In genomic region chr13:49016311-49016761, GRCm38 (mm10) we compare ENCODE assay signal across 7 mouse cellular contexts. TPM values are rescaled to one million over a fixed set of nuclear protein-coding genes. Genes with fewer than 3 reads are reported as not detected.
DNase-seq lines count a peak whose midpoint lies in the region; ATAC-seq and TF ChIP-seq lines count a peak whose summit lies in the region.

No protein-coding gene starts in this region.

- no peak for TF ChIP-seq EP300 in heart, adult 2 months (IDR thresholded peaks at IDR 0.05; ENCODE audit: insufficient read depth, low read depth, low read length)

- ATAC-seq in embryonic facial prominence, embryonic 12.5 days (ENCODE audit: insufficient number of reproducible peaks, insufficient read depth, low FRiP score, low TSS enrichment) = peak; percentile 79
- ATAC-seq in stomach, embryonic 14.5 days (ENCODE audit: insufficient number of reproducible peaks, insufficient read depth, low FRiP score, low read depth) = peak; percentile 72; the same call in 1 of the 2 replicates

- intact Hi-C loops in heart, adult 2 months (cut with DNase I) = no loop called here
- intact Hi-C loops in left cerebral cortex, postnatal 25 days (cut with DNase I) = loop anchor here (2.0 kb wide), 1 partner anchor 156 kb away; no protein-coding TSS in a partner anchor

- WGBS in embryonic facial prominence, embryonic 12.5 days = 2% methylated on average over 16 of the region's 16 CpGs
- 10% methylated on average over 16 of the region's 16 CpGs for WGBS in heart, adult 2 months
- WGBS in stomach, embryonic 14.5 days = 6% methylated on average over 16 of the region's 16 CpGs

- peak overlapping the region; percentile 52 for H3K4me2 ChIP-seq in embryonic facial prominence, embryonic 12.5 days (replicated peaks)
- H3K4me2 ChIP-seq in stomach, embryonic 14.5 days (replicated peaks; ENCODE audit: low read depth, low read length) = peak overlapping the region; percentile 41

- peak overlapping the region; percentile 23 for H3K4me3 ChIP-seq in embryonic facial prominence, embryonic 12.5 days
- peak overlapping the region; percentile 29; the same call in 1 of the 2 replicates for H3K4me3 ChIP-seq in heart, adult 2 months
- H3K4me3 ChIP-seq in stomach, embryonic 14.5 days (ENCODE audit: low read depth, low read length) = 0 out of 2 replicates have a peak overlapping the region, but pooled peaks have one; percentile 8

- 0 out of 2 replicates have a peak, but pooled peaks cover 3% of the 10 kb centered on the region for H3K9me3 ChIP-seq in embryonic facial prominence, embryonic 12.5 days
- peaks cover 3% of the 10 kb centered on the region; the same call in 1 of the 2 replicates for H3K9me3 ChIP-seq in stomach, embryonic 14.5 days (ENCODE audit: control insufficient read depth, low read depth, low read length)

- no peaks in the 10 kb centered on the region for H3K27me3 ChIP-seq in embryonic facial prominence, embryonic 12.5 days
- no peaks in the 10 kb centered on the region for H3K27me3 ChIP-seq in heart, adult 2 months (ENCODE audit: control insufficient read depth, insufficient read depth, low read length)
- no peaks in the 10 kb centered on the region for H3K27me3 ChIP-seq in stomach, embryonic 14.5 days (ENCODE audit: control insufficient read depth, insufficient read depth, low read length)

- H3K4me1 ChIP-seq in embryonic facial prominence, embryonic 12.5 days = peaks cover 4% of the 10 kb centered on the region; the same call in 1 of the 2 replicates
- H3K4me1 ChIP-seq in heart, adult 2 months (ENCODE audit: control insufficient read depth, insufficient read depth, low read length) = peaks cover 3% of the 10 kb centered on the region
- H3K4me1 ChIP-seq in stomach, embryonic 14.5 days (ENCODE audit: control insufficient read depth, insufficient read depth, low read length) = peaks cover 10% of the 10 kb centered on the region; the same call in 1 of the 2 replicates

- peak; percentile 79 for DNase-seq in brain, embryonic 18.5 days (ENCODE audit: low read depth, low spot score)
- peak; percentile 59 to 64 for DNase-seq in heart, adult 2 months
- DNase-seq in kidney, adult 18-20 months = peak; percentile 72
- peak; percentile 90 to 96 for DNase-seq in left cerebral cortex, postnatal 25 days (ENCODE audit: low spot score in 2 of 2)
- peak; percentile 73 for DNase-seq in mesoderm, embryonic 11.5 days (ENCODE audit: low read depth, low spot score)

- TF ChIP-seq CTCF in heart, adult 2 months (IDR thresholded peaks at IDR 0.05) = no peak

- H3K36me3 ChIP-seq in embryonic facial prominence, embryonic 12.5 days = no peaks in the 10 kb centered on the region
- H3K36me3 ChIP-seq in heart, adult 2 months (ENCODE audit: control insufficient read depth, insufficient read depth, low read length) = no peaks in the 10 kb centered on the region
- H3K36me3 ChIP-seq in stomach, embryonic 14.5 days (ENCODE audit: control insufficient read depth, insufficient read depth, low read length) = no peaks in the 10 kb centered on the region

- peak overlapping the region; percentile 86 for H3K27ac ChIP-seq in embryonic facial prominence, embryonic 12.5 days
- no peak overlapping the region for H3K27ac ChIP-seq in heart, adult 2 months
- peak overlapping the region; percentile 70 for H3K27ac ChIP-seq in stomach, embryonic 14.5 days (ENCODE audit: low read length)

- no peak for TF ChIP-seq POLR2A in heart, adult 2 months (IDR thresholded peaks at IDR 0.05; ENCODE audit: insufficient read depth, low read depth, low read length)

- no peaks in the 10 kb centered on the region for H3K79me2 ChIP-seq in heart, adult 2 months (replicated peaks; ENCODE audit: control insufficient read depth, insufficient read depth, low read length)

- H3K9ac ChIP-seq in embryonic facial prominence, embryonic 12.5 days = peak overlapping the region; percentile 17; the same call in 1 of the 2 replicates
- no peak overlapping the region for H3K9ac ChIP-seq in heart, adult 2 months (ENCODE audit: low read depth, low read length)
- no peak overlapping the region for H3K9ac ChIP-seq in stomach, embryonic 14.5 days (replicated peaks; ENCODE audit: low read depth, low read length)

RNA-seq across cellular contexts. Expression of gene Fam120a, which starts 48.5 kb away (rescaled TPM):
- polyA plus RNA-seq in embryonic facial prominence, embryonic 12.5 days (2016; fragmentation: Nextera tagmentation; extraction: Ambion mirVana) = 19.0 and 19.3 TPM in 2 replicates
- total RNA-seq in heart, adult 2 months (2021) = 100 to 1,000 TPM; 102 to 106 TPM
- polyA plus RNA-seq in heart, adult 2 months (2012; rRNA removed) = 47.5 and 72.2 TPM in 2 replicates
- total RNA-seq in left cerebral cortex, postnatal 25 days (2021) = 100 to 1,000 TPM; 117 to 123 TPM
- 47.3 and 48.1 TPM in 2 replicates for polyA plus RNA-seq in stomach, embryonic 14.5 days (2014; fragmentation: Nextera tagmentation; extraction: Ambion mirVana)
